Mouse (Mus musculus) liver, postnatal 0 days (tissue): ENCODE measurements around the gene Myh7b.

ENCODE experiments used
- CTCF ChIP-seq: sonication (generic); IDR thresholded peaks from 2 replicates; pipeline ENCODE4 v1.5.1; 2016; ENCODE audit warnings: antibody characterized with exemption, low read depth
- EP300 ChIP-seq: IDR thresholded peaks from 2 replicates; pipeline ENCODE4 v1.6.1; 2016; ENCODE audit warnings: antibody characterized with exemption, low read depth, mild to moderate bottlenecking

DNA sequence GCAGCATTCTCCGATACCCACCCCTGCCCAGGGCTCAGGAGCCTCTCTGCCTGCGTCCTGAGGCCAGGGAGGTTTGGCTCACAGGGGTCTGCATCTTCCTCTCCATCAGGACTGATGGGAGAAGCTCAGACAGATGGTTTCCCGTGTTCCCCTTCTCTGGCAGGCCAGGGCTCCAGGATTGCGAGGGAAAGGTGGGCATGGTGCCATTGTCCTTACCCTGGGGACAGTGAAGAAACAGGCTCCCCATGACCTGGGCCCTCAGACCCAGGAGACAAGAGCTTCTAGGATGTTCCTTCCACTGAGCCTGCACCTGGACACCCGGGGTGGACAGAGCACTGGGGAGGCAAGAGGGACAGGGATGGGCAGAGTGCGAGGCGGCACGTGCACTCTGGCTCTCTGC lies 23.6 kb downstream of the Myh7b start:
- TF ChIP-seq CTCF (no peak), EP300 (no peak)
